Mouse (Mus musculus): ENCODE measurements around the gene Phf3.

- TF ChIP-seq CTCF (IDR thresholded peaks at IDR 0.05; ENCODE audit: insufficient read depth, low read depth, low read length) (no peak), POLR2A (IDR thresholded peaks at IDR 0.05; ENCODE audit: insufficient read depth, low read depth, low read length) (no peak)
These were observed 97.5 kb downstream of the Phf3 start for GRCm38 (mm10) chr1:30776196-30776595.
